Mouse (Mus musculus) intestine, embryonic 16.5 days (tissue): ENCODE measurements around the gene Nek7. TPM values are rescaled to one million over a fixed set of nuclear protein-coding genes. Genes with fewer than 3 reads are reported as not detected.

Experiments used
- ATAC-seq: fragments of 200-750 bp; cut with Nextera tagmentation; 2 replicates; pipeline ENCODE4 v1.8.0; 2017; ENCODE audit warnings: moderate TSS enrichment, moderate library complexity
- H3K27ac ChIP-seq: fragments of 300-500 bp; sonication (generic); 2 replicates; pipeline ENCODE4 v1.5.1; 2014; ENCODE audit warnings: mild to moderate bottlenecking, low read length
- H3K27me3 ChIP-seq: fragments of 300-500 bp; sonication (generic); replicated peaks from 2 replicates; pipeline ENCODE4 v1.6.1; 2014; ENCODE audit warnings: low read length, control low read depth, mixed read lengths; ENCODE audit not compliant: control insufficient read depth, insufficient read depth
- H3K36me3 ChIP-seq: fragments of 300-500 bp; sonication (generic); 2 replicates; pipeline ENCODE4 v1.6.1; 2014; ENCODE audit warnings: low read length, control low read depth; ENCODE audit not compliant: control insufficient read depth, insufficient read depth
- H3K4me1 ChIP-seq: fragments of 300-500 bp; sonication (generic); 2 replicates; pipeline ENCODE4 v1.6.1; 2014; ENCODE audit warnings: low read length, control low read depth, mixed read lengths; ENCODE audit not compliant: control insufficient read depth, insufficient read depth
- H3K4me2 ChIP-seq: fragments of 300-500 bp; sonication (generic); 2 replicates; pipeline ENCODE4 v1.6.1; 2014; ENCODE audit warnings: low read depth, low read length, control low read depth
- H3K4me3 ChIP-seq: fragments of 300-500 bp; sonication (generic); 2 replicates; pipeline ENCODE4 v1.5.1; 2014; ENCODE audit warnings: mild to moderate bottlenecking, low read length
- H3K9ac ChIP-seq: fragments of 300-500 bp; sonication (generic); 2 replicates; pipeline ENCODE4 v1.6.1; 2014; ENCODE audit warnings: low read depth, low read length
- H3K9me3 ChIP-seq: fragments of 300-500 bp; sonication (generic); 2 replicates; pipeline ENCODE4 v1.6.1; 2016; ENCODE audit warnings: low read length, control low read depth; ENCODE audit not compliant: control insufficient read depth
- WGBS: fragments of 180-500 bp; shearing (Covaris S2); extraction: QIAGEN DNeasy Blood & Tissue Kit; methylation state at CpG from one replicate; pipeline ENCODE4 v1.1.7; 2014; 5-methylcytosine and 5-hydroxymethylcytosine counted together
- polyA plus RNA-seq: library from polyadenylated mRNA; unstranded; fragments of >200 nt; fragmentation: Nextera tagmentation; extraction: Ambion mirVana; gene quantifications from 2 replicates; pipeline ENCODE4 v1.2.1, GENCODE M21; 2015

Nek7 gene
- polyA plus RNA-seq, 1 experiment from 2014 or later: 19.2 TPM

DNA sequence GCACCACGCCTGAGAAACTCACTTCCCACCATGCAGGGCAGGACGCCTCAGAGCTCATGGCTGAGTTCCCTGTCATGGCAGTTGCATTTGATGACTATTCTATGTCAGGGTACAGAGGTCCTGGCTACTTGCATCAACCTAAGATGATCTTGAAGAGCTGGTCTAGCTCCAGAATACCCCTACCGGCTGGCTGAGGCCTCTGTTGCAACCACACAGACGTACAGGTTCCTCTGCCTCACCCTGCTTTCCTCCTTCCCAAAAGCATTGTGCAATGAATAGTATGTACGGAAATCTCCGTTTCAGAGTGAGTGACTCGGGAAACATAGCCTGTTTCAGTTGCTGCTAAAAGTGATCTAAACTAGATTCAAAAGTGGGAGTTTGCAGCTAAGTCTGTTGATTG, 37.7 kb downstream of the Nek7 start:
- H3K27ac ChIP-seq: no peak overlapping the region
- H3K9ac ChIP-seq: no peak overlapping the region
- no peaks in the 10 kb centered on the region for H3K9me3 ChIP-seq
- H3K4me3 ChIP-seq: no peak overlapping the region
- H3K36me3 ChIP-seq: no peaks in the 10 kb centered on the region
- no peaks in the 10 kb centered on the region for H3K4me1 ChIP-seq
- ATAC-seq: no peak
- no peak overlapping the region for H3K4me2 ChIP-seq
- WGBS: 90% methylated on average over 7 of the region's 7 CpGs
- H3K27me3 ChIP-seq: peaks cover 22% of the 10 kb centered on the region

- no peaks in the 10 kb centered on the region for H3K9me3 ChIP-seq
- no peak overlapping the region for H3K9ac ChIP-seq
- 75% methylated on average over 11 of the region's 11 CpGs for WGBS
- H3K27me3 ChIP-seq: peaks cover 17% of the 10 kb centered on the region
- no peak overlapping the region for H3K4me2 ChIP-seq
- no peak overlapping the region for H3K4me3 ChIP-seq
- no peak overlapping the region for H3K27ac ChIP-seq
- H3K4me1 ChIP-seq: no peaks in the 10 kb centered on the region
- H3K36me3 ChIP-seq: no peaks in the 10 kb centered on the region
- peak; percentile 64; the same call in 1 of the 2 replicates for ATAC-seq
These were observed 40.0 kb downstream of the Nek7 start for GRCm38 (mm10) chr1:138579822-138580492.

DNA sequence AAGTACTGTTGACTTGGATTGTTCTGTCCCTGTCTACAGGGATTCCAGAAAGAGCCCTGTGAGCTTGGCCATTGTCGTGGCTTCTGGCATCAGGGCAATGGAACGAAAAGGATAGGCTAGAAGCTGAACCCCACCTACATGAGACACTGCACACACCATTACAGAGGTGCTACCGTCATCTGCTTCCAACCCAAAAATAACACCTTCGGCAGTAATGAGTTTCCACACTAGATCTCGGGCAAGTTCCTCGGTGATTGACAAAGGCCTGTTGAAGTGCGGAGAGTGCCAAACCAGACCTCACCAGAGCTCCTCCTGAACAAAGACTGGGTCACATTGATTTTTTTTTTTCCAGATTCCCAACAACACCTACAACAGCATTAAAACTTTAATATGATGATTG, 40.7 kb downstream of the Nek7 start:
- H3K4me3 ChIP-seq: no peak overlapping the region
- no peak overlapping the region for H3K4me2 ChIP-seq
- no peaks in the 10 kb centered on the region for H3K9me3 ChIP-seq
- ATAC-seq: no peak
- no peak overlapping the region for H3K9ac ChIP-seq
- H3K27ac ChIP-seq: no peak overlapping the region
- H3K4me1 ChIP-seq: no peaks in the 10 kb centered on the region
- WGBS: 90% methylated on average over 7 of the region's 7 CpGs
- peaks cover 14% of the 10 kb centered on the region for H3K27me3 ChIP-seq
- H3K36me3 ChIP-seq: no peaks in the 10 kb centered on the region

- Histone ChIP-seq H3K36me3 (no peaks in the 10 kb centered on the region), H3K9ac (no peak overlapping the region), H3K27me3 (peaks cover 17% of the 10 kb centered on the region), H3K4me3 (no peak overlapping the region), H3K4me2 (no peak overlapping the region), H3K9me3 (no peaks in the 10 kb centered on the region), H3K27ac (no peak overlapping the region), H3K4me1 (no peaks in the 10 kb centered on the region)
- peak; percentile 24; the same call in 1 of the 2 replicates for ATAC-seq
- WGBS: 64% methylated on average over 7 of the region's 7 CpGs
These were observed 43.1 kb downstream of the Nek7 start for GRCm38 (mm10) chr1:138576803-138577202.

DNA sequence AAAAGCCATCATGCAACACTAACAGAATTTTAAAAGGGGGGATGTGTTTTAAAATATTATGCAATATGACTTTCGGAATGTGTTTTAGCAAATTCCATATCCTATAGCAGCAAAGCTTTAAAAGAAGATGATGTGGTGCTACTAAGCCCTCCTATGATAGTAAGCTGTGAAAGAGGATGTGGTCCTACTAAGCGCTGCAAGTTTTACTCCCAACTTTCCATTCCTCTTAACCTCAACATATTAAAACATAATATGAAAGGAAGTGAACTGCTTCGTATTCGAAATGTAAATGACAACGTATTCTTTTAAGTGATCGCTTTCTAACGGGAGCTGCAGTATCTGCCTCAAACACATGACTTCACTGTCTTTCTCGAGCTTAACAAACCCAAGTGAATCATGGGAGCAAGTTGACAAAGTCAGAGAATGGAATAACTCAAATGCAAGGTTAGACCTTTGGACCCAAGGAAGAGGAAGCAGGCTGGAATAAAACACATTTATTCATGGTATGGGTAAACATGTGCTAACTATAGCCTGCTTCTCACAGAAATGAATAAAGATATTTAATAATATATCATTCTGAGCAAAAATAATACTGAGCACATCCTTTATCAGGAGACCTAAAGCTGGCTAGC, 43.8 kb downstream of the Nek7 start:
- Histone ChIP-seq H3K4me1 (no peaks in the 10 kb centered on the region), H3K4me3 (no peak overlapping the region), H3K4me2 (no peak overlapping the region), H3K9ac (no peak overlapping the region), H3K36me3 (no peaks in the 10 kb centered on the region), H3K27ac (no peak overlapping the region), H3K27me3 (peaks cover 17% of the 10 kb centered on the region), H3K9me3 (no peaks in the 10 kb centered on the region)
- 88% methylated on average over 8 of the region's 8 CpGs for WGBS
- no peak for ATAC-seq

DNA sequence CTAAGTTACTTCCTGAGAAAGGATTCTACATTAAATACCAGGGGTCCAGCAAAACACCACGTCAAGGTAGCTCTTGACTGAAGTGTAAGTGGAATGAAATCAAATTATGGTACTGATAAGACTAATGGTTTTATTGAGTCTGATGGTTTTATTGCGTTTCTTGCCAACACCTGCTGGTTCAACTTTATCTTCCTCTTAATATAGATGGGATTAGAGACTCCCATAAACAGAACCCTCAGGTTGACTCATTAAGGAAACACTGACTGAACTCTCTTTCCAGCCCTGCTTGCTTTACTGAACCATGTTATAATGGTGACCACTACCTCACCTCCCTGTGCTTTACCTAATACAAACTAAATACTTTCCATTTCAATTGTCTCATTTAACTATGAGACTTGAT, 44.3 kb downstream of the Nek7 start:
- peak; percentile 83 for ATAC-seq
- H3K27me3 ChIP-seq: peaks cover 19% of the 10 kb centered on the region
- no peaks in the 10 kb centered on the region for H3K4me1 ChIP-seq
- WGBS: 38% methylated on average over 2 of the region's 2 CpGs
- no peak overlapping the region for H3K4me3 ChIP-seq
- no peaks in the 10 kb centered on the region for H3K36me3 ChIP-seq
- H3K9ac ChIP-seq: no peak overlapping the region
- no peaks in the 10 kb centered on the region for H3K9me3 ChIP-seq
- H3K4me2 ChIP-seq: no peak overlapping the region
- no peak overlapping the region for H3K27ac ChIP-seq

- Histone ChIP-seq H3K4me3 (no peak overlapping the region), H3K4me2 (no peak overlapping the region), H3K36me3 (no peaks in the 10 kb centered on the region), H3K4me1 (no peaks in the 10 kb centered on the region), H3K27ac (no peak overlapping the region), H3K9me3 (no peaks in the 10 kb centered on the region), H3K27me3 (peaks cover 20% of the 10 kb centered on the region), H3K9ac (no peak overlapping the region)
- 53% methylated on average over 22 of the region's 22 CpGs for WGBS
- ATAC-seq: no peak
These were observed 48.2 kb downstream of the Nek7 start for GRCm38 (mm10) chr1:138571565-138572361.

DNA sequence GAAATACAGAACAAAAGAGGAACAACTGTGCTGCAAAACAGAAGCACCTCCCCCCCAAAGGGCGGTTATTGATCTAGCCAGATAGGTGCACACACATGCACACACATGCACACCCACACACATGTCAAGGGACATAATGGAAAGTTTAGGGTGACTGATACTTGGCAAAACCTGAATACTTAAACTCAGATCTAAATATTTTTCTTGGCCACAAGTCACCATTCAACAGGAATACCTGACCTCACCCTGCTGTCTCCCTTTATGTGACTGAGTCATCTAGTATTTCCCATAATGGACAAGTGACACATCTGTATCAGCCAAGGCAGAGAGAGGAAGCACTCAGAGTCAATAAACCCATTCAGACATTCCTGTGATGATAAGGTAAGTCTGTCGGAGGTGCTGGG, 48.9 kb downstream of the Nek7 start:
- no peaks in the 10 kb centered on the region for H3K4me1 ChIP-seq
- ATAC-seq: no peak
- H3K27me3 ChIP-seq: peaks cover 20% of the 10 kb centered on the region
- no peaks in the 10 kb centered on the region for H3K36me3 ChIP-seq
- no peak overlapping the region for H3K4me3 ChIP-seq
- 83% methylated on average over 2 of the region's 2 CpGs for WGBS
- H3K9ac ChIP-seq: no peak overlapping the region
- H3K9me3 ChIP-seq: no peaks in the 10 kb centered on the region
- no peak overlapping the region for H3K4me2 ChIP-seq
- H3K27ac ChIP-seq: no peak overlapping the region

GRCm38 (mm10) chr1:138568434-138569232, 51.3 kb downstream of the Nek7 start:
- Histone ChIP-seq H3K4me3 (no peak overlapping the region), H3K4me2 (no peak overlapping the region), H3K4me1 (no peaks in the 10 kb centered on the region), H3K27me3 (peaks cover 20% of the 10 kb centered on the region), H3K9ac (no peak overlapping the region), H3K27ac (no peak overlapping the region), H3K36me3 (no peaks in the 10 kb centered on the region), H3K9me3 (no peaks in the 10 kb centered on the region)
- ATAC-seq: no peak
- 79% methylated on average over 6 of the region's 6 CpGs for WGBS
